Mouse (Mus musculus) lung, postnatal 0 days (tissue): ENCODE measurements around the gene Rhbdd2. TPM values are rescaled to one million over a fixed set of nuclear protein-coding genes. Genes with fewer than 3 reads are reported as not detected.
A peak's percentile ranks its signal among the peaks of the same experiment; 100 is the strongest.
"Not testable (repeated sequence)": the region's sequence is repeated elsewhere in the genome, so short reads cannot be mapped to it uniquely, and the experiment has no call there.

Experiments used
- ATAC-seq: fragments of 200-750 bp; cut with Nextera tagmentation; 2 replicates; pipeline ENCODE4 v1.8.0; 2017; ENCODE audit warnings: moderate library complexity
- DNase-seq: peaks from one replicate; pipeline ENCODE4 v3.0.0-alpha.2; 2016; ENCODE audit warnings: low spot score
- H3K27ac ChIP-seq: fragments of 300-500 bp; sonication (generic); 2 replicates; pipeline ENCODE4 v1.5.1; 2014; ENCODE audit warnings: antibody characterized with exemption, mild to moderate bottlenecking, low read length, mixed read lengths
- H3K27me3 ChIP-seq: fragments of 300-500 bp; sonication (generic); replicated peaks from 2 replicates; pipeline ENCODE4 v1.6.1; 2014; ENCODE audit warnings: low read length, mixed read lengths; ENCODE audit not compliant: insufficient read depth
- H3K36me3 ChIP-seq: fragments of 300-500 bp; sonication (generic); 2 replicates; pipeline ENCODE4 v1.6.1; 2014; ENCODE audit warnings: low read length, mixed read lengths; ENCODE audit not compliant: insufficient read depth
- H3K4me1 ChIP-seq: fragments of 300-500 bp; sonication (generic); 2 replicates; pipeline ENCODE4 v1.6.1; 2014; ENCODE audit warnings: antibody characterized with exemption, low read depth, low read length, mixed read lengths; ENCODE audit not compliant: insufficient read depth
- H3K4me2 ChIP-seq: fragments of 300-500 bp; sonication (generic); replicated peaks from 2 replicates; pipeline ENCODE4 v1.6.1; 2014; ENCODE audit warnings: low read depth, mild to moderate bottlenecking, low read length, moderate library complexity, mixed read lengths
- H3K4me3 ChIP-seq: fragments of 300-500 bp; sonication (generic); 2 replicates; pipeline ENCODE4 v1.5.1; 2014; ENCODE audit warnings: low read depth, low read length
- H3K9ac ChIP-seq: fragments of 300-500 bp; sonication (generic); replicated peaks from 2 replicates; pipeline ENCODE4 v1.6.1; 2014; ENCODE audit warnings: low read depth, mild to moderate bottlenecking
- H3K9me3 ChIP-seq: fragments of 300-500 bp; sonication (generic); 2 replicates; pipeline ENCODE4 v1.6.1; 2016; ENCODE audit warnings: low read length, mixed read lengths
- CTCF ChIP-seq: IDR thresholded peaks from 2 replicates; pipeline ENCODE4 v1.5.1; 2016; ENCODE audit warnings: antibody characterized with exemption, mild to moderate bottlenecking
- EP300 ChIP-seq: IDR thresholded peaks from 2 replicates; pipeline ENCODE4 v1.6.1; 2016; ENCODE audit warnings: antibody characterized with exemption, mild to moderate bottlenecking, control low read depth
- WGBS: fragments of 180-500 bp; shearing (Covaris S2); extraction: QIAGEN DNeasy Blood & Tissue Kit; methylation state at CpG from one replicate; pipeline ENCODE4 v1.1.7; 2014; 5-methylcytosine and 5-hydroxymethylcytosine counted together
- polyA plus RNA-seq: library from polyadenylated mRNA; unstranded; fragments of >200 nt; fragmentation: Nextera tagmentation; extraction: Ambion mirVana; gene quantifications from 2 replicates; pipeline ENCODE4 v1.2.1, GENCODE M21; 2015

Rhbdd2 gene
- polyA plus RNA-seq, 1 experiment from 2014 or later = 25.8 TPM

DNA sequence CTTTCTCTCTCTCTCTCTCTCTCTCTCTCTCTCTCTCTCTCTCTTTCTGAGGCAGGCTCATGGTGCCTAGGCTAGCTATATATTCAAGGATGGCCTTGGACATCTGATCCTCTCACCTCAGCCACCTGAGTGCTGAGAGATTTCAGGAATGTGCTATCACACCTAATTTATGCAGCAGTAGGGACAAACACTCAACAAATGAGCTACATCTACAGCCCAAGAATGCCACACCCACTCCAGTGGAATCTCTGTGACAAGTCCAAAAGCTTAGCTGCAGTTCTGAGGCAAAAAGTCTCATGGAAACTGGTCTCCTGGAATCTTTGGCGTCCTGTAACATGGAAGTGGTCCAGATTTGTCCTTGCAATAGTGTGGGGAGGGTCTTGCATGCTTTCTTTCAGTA lies 24.8 kb upstream of the Rhbdd2 start:
- Histone ChIP-seq H3K4me1 (no peaks in the 10 kb centered on the region), H3K36me3 (no peaks in the 10 kb centered on the region), H3K4me2 (no peak overlapping the region), H3K27me3 (no peaks in the 10 kb centered on the region), H3K4me3 (no peak overlapping the region), H3K9ac (no peak overlapping the region), H3K27ac (no peak overlapping the region), H3K9me3 (no peaks in the 10 kb centered on the region)
- TF ChIP-seq EP300 (no peak), CTCF (no peak)
- no peak for ATAC-seq
- 41% methylated on average over 1 of the region's 1 CpGs for WGBS
- DNase-seq = no peak

DNA sequence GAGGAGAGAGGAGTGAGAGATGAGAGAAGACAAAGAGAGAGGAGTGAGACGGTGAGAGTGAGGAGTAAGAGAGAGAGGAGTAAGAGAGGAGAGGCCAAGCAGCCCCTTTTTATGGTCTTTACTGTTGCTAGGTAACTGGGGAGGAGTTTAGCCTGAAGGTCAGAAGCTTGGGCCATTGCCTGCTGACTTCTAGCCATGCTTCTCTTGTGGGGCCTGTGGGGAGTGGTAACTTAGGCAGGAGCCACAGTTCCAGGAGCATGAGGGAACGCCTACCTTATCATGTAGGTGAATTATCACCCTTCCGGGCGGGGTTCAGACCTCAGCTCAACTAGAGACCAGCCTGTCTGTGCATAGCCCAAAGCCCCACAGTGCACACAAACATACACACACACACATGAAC lies 22.6 kb upstream of the Rhbdd2 start:
- H3K36me3 ChIP-seq = no peaks in the 10 kb centered on the region
- H3K27me3 ChIP-seq = no peaks in the 10 kb centered on the region
- no peak overlapping the region for H3K9ac ChIP-seq
- no peak for DNase-seq
- no peak for TF ChIP-seq EP300
- no peak for TF ChIP-seq CTCF
- no peaks in the 10 kb centered on the region for H3K9me3 ChIP-seq
- H3K4me2 ChIP-seq = no peak overlapping the region
- ATAC-seq = no peak
- no peak overlapping the region for H3K4me3 ChIP-seq
- H3K4me1 ChIP-seq = no peaks in the 10 kb centered on the region
- WGBS = 69% methylated on average over 4 of the region's 4 CpGs
- H3K27ac ChIP-seq = no peak overlapping the region

DNA sequence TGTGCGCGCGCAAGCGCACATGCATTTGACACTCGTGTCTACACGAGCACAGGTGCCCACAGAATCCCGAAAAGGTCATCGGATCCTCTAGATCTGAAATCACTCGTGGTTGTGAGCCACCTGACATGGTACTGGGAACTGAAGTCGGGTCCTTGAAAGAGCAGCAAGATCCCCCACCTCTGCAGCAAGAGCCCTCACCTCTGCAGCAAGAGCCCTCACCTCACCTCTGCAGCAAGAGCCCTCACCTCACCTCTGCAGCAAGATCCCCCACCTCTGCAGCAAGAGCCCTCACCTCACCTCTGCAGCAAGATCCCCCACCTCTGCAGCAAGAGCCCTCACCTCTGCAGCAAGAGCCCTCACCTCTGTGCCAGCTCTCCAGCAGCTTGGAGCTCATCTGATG lies 12.7 kb upstream of the Rhbdd2 start:
- ATAC-seq, DNase-seq: not testable (repeated sequence)
- WGBS = 82% methylated on average over 10 of the region's 10 CpGs

DNA sequence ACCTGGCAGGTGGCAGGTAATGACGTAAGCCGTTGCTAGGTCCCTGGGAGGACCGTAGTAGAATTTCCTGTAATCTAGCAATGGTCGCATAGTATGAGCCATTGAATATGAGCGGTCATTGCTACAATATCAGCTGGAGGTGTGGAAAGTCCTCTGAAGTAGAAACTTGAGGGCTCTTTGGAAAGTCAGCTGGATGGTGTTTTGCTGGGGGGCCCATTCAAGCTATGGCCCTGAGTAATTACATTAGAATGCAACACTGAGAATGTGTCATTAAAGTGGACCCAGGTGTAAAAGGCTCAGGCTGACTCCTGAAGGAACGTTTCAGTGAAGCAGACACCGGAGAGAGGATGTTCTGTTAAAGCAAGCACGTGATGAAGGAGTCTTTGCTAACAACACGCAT lies 11.9 kb upstream of the Rhbdd2 start:
- no peak overlapping the region for H3K27ac ChIP-seq
- H3K4me1 ChIP-seq = no peaks in the 10 kb centered on the region

More for the DNA sequence above, 12.7 kb upstream of the Rhbdd2 start:
- H3K4me3 ChIP-seq, H3K27ac ChIP-seq, H3K36me3 ChIP-seq, H3K9ac ChIP-seq, H3K9me3 ChIP-seq, H3K4me1 ChIP-seq, H3K4me2 ChIP-seq, H3K27me3 ChIP-seq: not testable (repeated sequence)

DNA sequence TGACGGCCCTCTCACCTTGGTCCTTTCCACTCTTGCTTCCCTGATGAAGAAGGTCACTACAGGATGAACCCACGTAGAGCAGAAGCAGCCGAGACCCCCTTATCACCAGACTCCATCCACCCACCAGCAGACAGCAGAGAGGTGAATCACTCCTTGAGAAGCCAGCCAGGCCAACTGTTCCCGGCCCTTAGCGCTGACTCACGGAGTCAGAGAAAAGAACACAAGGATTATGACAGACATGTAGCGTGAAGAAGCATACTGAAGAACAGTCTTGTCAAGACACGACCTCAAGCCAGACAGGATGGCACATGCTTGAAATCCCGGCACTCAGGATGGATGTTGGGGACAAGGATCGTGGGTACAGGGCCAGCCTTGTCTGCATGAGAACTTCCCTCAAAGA lies 10.7 kb upstream of the Rhbdd2 start:
- WGBS = 70% methylated on average over 10 of the region's 10 CpGs
- no peak for DNase-seq
- ATAC-seq = peak; percentile 37; the same call in 1 of the 2 replicates

More for the DNA sequence above, 11.9 kb upstream of the Rhbdd2 start:
- Histone ChIP-seq H3K9ac (no peak overlapping the region), H3K36me3 (no peaks in the 10 kb centered on the region), H3K27me3 (no peaks in the 10 kb centered on the region), H3K4me3 (no peak overlapping the region), H3K9me3 (no peaks in the 10 kb centered on the region), H3K4me2 (no peak overlapping the region)
- DNase-seq (no peak), ATAC-seq (no peak)
- WGBS = 83% methylated on average over 9 of the region's 9 CpGs
- TF ChIP-seq EP300 (peak; percentile 54), CTCF (no peak)

DNA sequence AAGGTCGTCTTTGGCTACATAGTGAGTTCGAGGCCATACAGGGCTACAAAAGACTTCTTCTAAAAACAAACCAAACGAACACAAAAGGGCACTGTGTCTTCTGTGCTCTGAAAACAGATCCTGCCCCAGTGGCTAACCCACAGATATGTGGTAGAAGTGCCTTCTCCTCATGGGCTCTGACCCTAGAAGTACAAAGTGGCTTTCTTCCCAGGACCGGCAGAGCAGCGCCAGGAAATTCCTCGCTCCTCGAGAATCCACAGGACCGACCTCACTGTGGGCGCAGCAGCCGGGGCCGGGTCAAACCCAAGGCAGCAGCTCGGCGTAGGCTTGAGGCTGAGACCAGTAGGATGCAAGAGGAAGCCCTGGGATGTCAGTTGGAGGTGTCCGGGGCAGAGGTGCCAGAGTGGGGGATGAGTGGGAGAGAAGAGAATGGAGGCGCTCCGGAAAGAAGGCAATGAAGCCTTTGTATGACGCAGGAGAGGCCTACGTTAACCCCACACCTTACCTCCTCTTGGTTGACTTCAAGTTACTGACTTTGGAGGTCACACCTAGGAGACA lies 9.3 kb upstream of the Rhbdd2 start:
- H3K4me2 ChIP-seq = no peak overlapping the region
- TF ChIP-seq CTCF = no peak
- TF ChIP-seq EP300 = no peak
- no peak for DNase-seq
- H3K9me3 ChIP-seq = no peaks in the 10 kb centered on the region
- ATAC-seq = peak; percentile 54
- no peak overlapping the region for H3K27ac ChIP-seq
- H3K4me1 ChIP-seq = no peaks in the 10 kb centered on the region
- no peaks in the 10 kb centered on the region for H3K27me3 ChIP-seq
- no peak overlapping the region for H3K9ac ChIP-seq
- no peak overlapping the region for H3K4me3 ChIP-seq
- 70% methylated on average over 18 of the region's 18 CpGs for WGBS
- H3K36me3 ChIP-seq = no peaks in the 10 kb centered on the region

More for the DNA sequence above, 10.7 kb upstream of the Rhbdd2 start:
- no peaks in the 10 kb centered on the region for H3K36me3 ChIP-seq
- H3K27ac ChIP-seq = no peak overlapping the region
- no peak for TF ChIP-seq CTCF
- TF ChIP-seq EP300 = no peak; the same call in 1 of the 2 replicates
- H3K27me3 ChIP-seq = no peaks in the 10 kb centered on the region
- no peaks in the 10 kb centered on the region for H3K4me1 ChIP-seq
- no peaks in the 10 kb centered on the region for H3K9me3 ChIP-seq
- H3K4me2 ChIP-seq = no peak overlapping the region
- H3K4me3 ChIP-seq = no peak overlapping the region
- H3K9ac ChIP-seq = no peak overlapping the region

DNA sequence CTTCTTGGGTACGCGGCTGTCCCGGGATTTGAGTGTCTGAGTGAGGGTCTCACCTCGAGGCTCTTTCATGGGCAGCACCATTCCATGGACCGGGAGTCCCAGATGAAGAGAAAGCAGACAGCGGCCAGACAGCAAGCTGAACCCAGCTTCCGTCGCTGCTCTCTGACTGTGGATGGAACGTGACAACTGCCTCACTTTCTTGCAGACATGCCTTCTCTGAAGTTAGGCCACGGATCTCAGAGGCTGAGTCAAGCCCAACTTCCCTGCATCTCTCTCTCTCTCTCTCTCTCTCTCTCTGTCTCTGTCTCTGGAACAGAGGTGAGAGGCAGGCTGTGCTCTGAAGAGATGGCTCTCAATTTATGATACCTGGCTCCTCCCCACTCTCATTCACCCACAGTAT lies 3.5 kb upstream of the Rhbdd2 start:
- DNase-seq (no peak), ATAC-seq (no peak)
- Histone ChIP-seq H3K27me3 (no peaks in the 10 kb centered on the region), H3K9me3 (no peaks in the 10 kb centered on the region), H3K4me1 (peaks cover 5% of the 10 kb centered on the region; the same call in 1 of the 2 replicates), H3K4me3 (no peak overlapping the region), H3K27ac (no peak overlapping the region), H3K4me2 (0 out of 2 replicates have a peak overlapping the region, but pooled peaks have one; percentile 5), H3K9ac (no peak overlapping the region), H3K36me3 (no peaks in the 10 kb centered on the region)
- WGBS = 42% methylated on average over 10 of the region's 10 CpGs
- TF ChIP-seq CTCF = no peak
- no peak for TF ChIP-seq EP300
